In the genomic region with DNA sequence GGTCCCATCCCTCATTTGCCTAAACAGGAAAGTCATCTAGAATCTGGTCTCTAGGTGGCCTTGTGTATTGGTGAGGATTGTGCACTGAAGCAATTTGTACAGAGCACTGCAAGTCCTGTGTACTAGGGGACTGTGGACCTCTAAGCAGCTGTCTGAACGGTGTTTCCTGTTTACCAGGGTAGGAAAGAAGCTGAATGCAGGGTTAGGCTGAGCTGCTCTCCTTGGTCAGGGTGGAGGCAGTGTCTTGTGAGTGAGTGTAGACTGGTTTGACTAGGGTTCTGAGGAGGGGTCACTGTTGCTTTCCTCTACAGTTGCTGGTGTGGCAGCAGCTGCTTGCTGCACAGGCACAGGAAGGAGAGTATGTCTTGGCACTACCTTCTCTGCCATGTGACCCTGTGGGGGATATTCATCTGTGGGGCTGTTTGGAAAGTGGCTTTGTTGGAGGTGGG, we compare ENCODE assay signal across 9 mouse cellular contexts. TPM values are rescaled to one million over a fixed set of nuclear protein-coding genes. Genes with fewer than 3 reads are reported as not detected.
DNase-seq lines count a peak whose midpoint lies in the region; ATAC-seq and TF ChIP-seq lines count a peak whose summit lies in the region.
"Had no signal": no experiment of that assay in that cellular context is flagged by ENCODE, and none has a peak within 500 bp of the region (broad histone marks: within the 10 kb centered on the region; RNA-seq: fewer than 3 reads in every experiment).

No protein-coding gene starts in this region.

- H3K9me3 ChIP-seq in heart, embryonic 10.5 days: no peaks in the 10 kb centered on the region
- H3K9me3 ChIP-seq in heart, embryonic 11.5 days (replicated peaks; ENCODE audit: control insufficient read depth, low read length): no peaks in the 10 kb centered on the region
- no peaks in the 10 kb centered on the region for H3K9me3 ChIP-seq in midbrain, embryonic 13.5 days
- no peaks in the 10 kb centered on the region for H3K9me3 ChIP-seq in midbrain, embryonic 14.5 days (ENCODE audit: control insufficient read depth, low read length)

- no peak overlapping the region for H3K4me2 ChIP-seq in heart, embryonic 11.5 days
- H3K4me2 ChIP-seq in midbrain, embryonic 13.5 days (replicated peaks): no peak overlapping the region
- H3K4me2 ChIP-seq in midbrain, embryonic 14.5 days (ENCODE audit: low read length): no peak overlapping the region

- peaks cover 89% of the 10 kb centered on the region for H3K4me1 ChIP-seq in heart, embryonic 10.5 days
- H3K4me1 ChIP-seq in heart, embryonic 11.5 days (ENCODE audit: control insufficient read depth, insufficient read depth, low read length): peaks cover 78% of the 10 kb centered on the region
- peaks cover 68% of the 10 kb centered on the region for H3K4me1 ChIP-seq in midbrain, embryonic 13.5 days (replicated peaks)
- H3K4me1 ChIP-seq in midbrain, embryonic 14.5 days (ENCODE audit: control insufficient read depth, insufficient read depth, low read length): 0 out of 2 replicates have a peak, but pooled peaks cover 13% of the 10 kb centered on the region
- peaks cover 68% of the 10 kb centered on the region for H3K4me1 ChIP-seq in thymus, adult 2 months (replicated peaks; ENCODE audit: control insufficient read depth, insufficient read depth, low read length)

- no peak for ATAC-seq in heart, embryonic 11.5 days (replicated peaks; ENCODE audit: insufficient number of reproducible peaks, low FRiP score, low TSS enrichment)
- ATAC-seq in midbrain, embryonic 13.5 days: no peak
- no peak for ATAC-seq in midbrain, embryonic 14.5 days (ENCODE audit: low FRiP score, low TSS enrichment)
- ATAC-seq in inflammation-experienced regulatory T-cells, adult 6 months: peak; percentile 46

- H3K27ac ChIP-seq in heart, embryonic 10.5 days: peak overlapping the region; percentile 47; the same call in 1 of the 2 replicates
- no peak overlapping the region for H3K27ac ChIP-seq in heart, embryonic 11.5 days (ENCODE audit: low read depth, low read length)
- H3K27ac ChIP-seq in midbrain, embryonic 13.5 days: peak overlapping the region; percentile 6; the same call in 1 of the 2 replicates
- H3K27ac ChIP-seq in midbrain, embryonic 14.5 days (replicated peaks; ENCODE audit: low read depth, low read length): no peak overlapping the region
- peak overlapping the region; percentile 96 for H3K27ac ChIP-seq in thymus, adult 2 months (ENCODE audit: control insufficient read depth, insufficient read depth, low read length)

- peaks cover 44% of the 10 kb centered on the region for H3K36me3 ChIP-seq in heart, embryonic 10.5 days
- peaks cover 3% of the 10 kb centered on the region; the same call in 1 of the 2 replicates for H3K36me3 ChIP-seq in heart, embryonic 11.5 days (ENCODE audit: control insufficient read depth, insufficient read depth, low read length)
- peaks cover 61% of the 10 kb centered on the region for H3K36me3 ChIP-seq in midbrain, embryonic 13.5 days
- H3K36me3 ChIP-seq in midbrain, embryonic 14.5 days (ENCODE audit: control insufficient read depth, insufficient read depth, low read length): peaks cover 43% of the 10 kb centered on the region
- H3K36me3 ChIP-seq in thymus, adult 2 months (ENCODE audit: control insufficient read depth, insufficient read depth, low read length): no peaks in the 10 kb centered on the region; the same call in 1 of the 2 replicates

- WGBS in heart, embryonic 10.5 days: 50% methylated on average over 1 of the region's 1 CpGs
- 53% methylated on average over 1 of the region's 1 CpGs for WGBS in heart, embryonic 11.5 days (ENCODE audit: insufficient replicate concordance)
- 93% methylated on average over 1 of the region's 1 CpGs for WGBS in midbrain, embryonic 13.5 days
- WGBS in midbrain, embryonic 14.5 days: 82% methylated on average over 1 of the region's 1 CpGs
- WGBS in thymus, adult 2 months: 2% methylated on average over 1 of the region's 1 CpGs

- H3K9ac ChIP-seq in heart, embryonic 11.5 days (ENCODE audit: low read depth, low read length): no peak overlapping the region
- H3K9ac ChIP-seq in midbrain, embryonic 13.5 days (replicated peaks): no peak overlapping the region
- no peak overlapping the region for H3K9ac ChIP-seq in midbrain, embryonic 14.5 days (replicated peaks; ENCODE audit: low read length)

- no peaks in the 10 kb centered on the region for H3K27me3 ChIP-seq in heart, embryonic 10.5 days (ENCODE audit: insufficient read depth, poor library complexity, severe bottlenecking)
- no peaks in the 10 kb centered on the region for H3K27me3 ChIP-seq in heart, embryonic 11.5 days (ENCODE audit: control insufficient read depth, insufficient read depth, low read length)
- H3K27me3 ChIP-seq in midbrain, embryonic 13.5 days: no peaks in the 10 kb centered on the region
- H3K27me3 ChIP-seq in midbrain, embryonic 14.5 days (ENCODE audit: control insufficient read depth, insufficient read depth, low read length): no peaks in the 10 kb centered on the region
- H3K27me3 ChIP-seq in thymus, adult 2 months (ENCODE audit: control insufficient read depth, insufficient read depth, low read length): no peaks in the 10 kb centered on the region

- TF ChIP-seq POLR2A in thymus, adult 2 months (IDR thresholded peaks at IDR 0.05; ENCODE audit: control insufficient read depth, extremely low read depth, insufficient read depth, low read length, poor library complexity): no peak

- no peak for TF ChIP-seq CTCF in thymus, adult 2 months (IDR thresholded peaks at IDR 0.05; ENCODE audit: borderline replicate concordance, control insufficient read depth, extremely low read depth, insufficient read depth, low read length, poor library complexity)

- no peak overlapping the region for H3K4me3 ChIP-seq in heart, embryonic 10.5 days
- no peak overlapping the region for H3K4me3 ChIP-seq in heart, embryonic 11.5 days (ENCODE audit: low read depth, low read length)
- H3K4me3 ChIP-seq in midbrain, embryonic 13.5 days (replicated peaks): no peak overlapping the region
- H3K4me3 ChIP-seq in midbrain, embryonic 14.5 days (replicated peaks; ENCODE audit: low read depth, low read length): no peak overlapping the region
- no peak overlapping the region; the same call in 1 of the 2 replicates for H3K4me3 ChIP-seq in thymus, adult 2 months (ENCODE audit: control insufficient read depth, insufficient read depth, low read length)

- no peak for DNase-seq in heart, embryonic 10.5 days (ENCODE audit: low spot score)
- no peak for DNase-seq in midbrain, embryonic 14.5 days
- DNase-seq in thymus, adult 2 months: peak; percentile 53
- no peak for DNase-seq in adrenal gland, postnatal 4 days (ENCODE audit: low spot score in 2 of 2)
- no peak for DNase-seq in left cerebral cortex, adult 9 months (ENCODE audit: low spot score in 2 of 2)
- DNase-seq: cerebellum, adult 18-20 months had no signal

RNA-seq across cellular contexts. Expression of gene Plcg1, which starts 11.1 kb away (rescaled TPM):
- 37.5 and 44.9 TPM in 2 replicates for polyA plus RNA-seq in heart, embryonic 10.5 days (2016; fragmentation: Nextera tagmentation; extraction: Ambion mirVana)
- polyA plus RNA-seq in heart, embryonic 11.5 days (2014; fragmentation: Nextera tagmentation; extraction: Ambion mirVana): 31.0 and 33.9 TPM in 2 replicates
- polyA plus RNA-seq in midbrain, embryonic 13.5 days (2015; fragmentation: Nextera tagmentation; extraction: Ambion mirVana): 68.2 and 74.3 TPM in 2 replicates
- 51.7 and 68.8 TPM in 2 replicates for polyA plus RNA-seq in midbrain, embryonic 14.5 days (2014; fragmentation: Nextera tagmentation; extraction: Ambion mirVana)
- 10 to 100 TPM; 40.1 to 81.0 (median 60.7) TPM for polyA plus RNA-seq in inflammation-experienced regulatory T-cells, adult 6 months (2017; shearing (Covaris generic))
- 237 and 294 TPM in 2 replicates for polyA plus RNA-seq in thymus, adult 2 months (2012; rRNA removed)
- 100 to 1,000 TPM; 132 TPM for total RNA-seq in adrenal gland, postnatal 4 days (2021)

Comparison
In these comparisons a context has a peak if more than half of its experiments do, and no peak if none do; other contexts are left out.
1. H3K27ac ChIP-seq: peak in heart, embryonic 10.5 days (single experiment), midbrain, embryonic 13.5 days (single experiment) and thymus, adult 2 months (single experiment); none in heart, embryonic 11.5 days (single experiment) and midbrain, embryonic 14.5 days (single experiment).